Mouse (Mus musculus): ENCODE data around the gene Mnx1.
A peak's percentile ranks its signal among the peaks of the same experiment; 100 is the strongest.
"Not testable (repeated sequence)": the region's sequence is repeated elsewhere in the genome, so short reads cannot be mapped to it uniquely, and the experiment has no call there.

Gene Mnx1

GRCm38 (mm10) chr5:29468351-29469065 lies 9.8 kb downstream of the Mnx1 start:
- no peak for DNase-seq

GRCm38 (mm10) chr5:29467489-29468350 lies 10.6 kb downstream of the Mnx1 start:
- peak; percentile 10 for DNase-seq

GRCm38 (mm10) chr5:29462943-29463686 lies 15.2 kb downstream of the Mnx1 start:
- DNase-seq = no peak

GRCm38 (mm10) chr5:29456895-29457656 lies 21.2 kb downstream of the Mnx1 start:
- no peak for DNase-seq

GRCm38 (mm10) chr5:29452352-29452751 lies 25.9 kb downstream of the Mnx1 start:
- no peak for DNase-seq

DNA sequence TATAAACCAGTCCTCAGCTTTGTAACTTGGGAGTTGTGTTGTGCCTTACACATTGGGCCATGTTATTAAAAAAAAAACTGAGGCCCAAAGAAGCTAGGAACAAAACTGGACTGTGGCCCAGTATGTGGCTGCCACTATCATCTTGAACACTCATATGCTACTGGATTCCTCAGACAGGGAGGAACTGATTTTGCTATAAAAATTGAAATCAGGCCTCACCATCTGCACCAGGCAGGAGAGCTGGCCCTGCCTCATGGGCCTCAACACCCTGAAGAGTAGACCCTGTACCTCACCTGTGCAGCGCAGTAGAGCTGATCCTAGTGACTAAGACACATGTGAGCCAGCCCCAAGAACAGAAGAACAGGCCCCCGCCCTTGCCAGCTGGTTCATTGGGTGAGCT lies 33.0 kb downstream of the Mnx1 start:
- no peak for DNase-seq

DNA sequence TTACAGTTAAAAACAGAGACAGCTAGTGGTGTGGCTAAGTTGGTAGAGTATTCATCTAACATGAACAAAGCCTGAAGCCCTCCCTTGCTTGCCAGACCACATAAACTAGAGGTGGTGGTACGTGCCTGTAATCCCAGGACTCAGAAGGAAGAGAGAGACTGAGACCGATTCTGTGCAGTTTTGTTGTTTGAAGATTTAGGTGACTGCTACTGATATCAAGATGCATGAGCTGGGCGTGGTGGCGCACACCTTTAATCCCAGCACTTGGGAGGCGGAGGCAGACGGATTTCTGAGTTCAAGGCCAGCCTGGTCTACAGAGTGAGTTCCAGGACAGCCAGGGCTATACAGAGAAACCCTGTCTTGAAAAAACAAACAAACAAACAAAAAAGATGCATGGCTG lies 41.5 kb downstream of the Mnx1 start:
- DNase-seq = not testable (repeated sequence)

DNA sequence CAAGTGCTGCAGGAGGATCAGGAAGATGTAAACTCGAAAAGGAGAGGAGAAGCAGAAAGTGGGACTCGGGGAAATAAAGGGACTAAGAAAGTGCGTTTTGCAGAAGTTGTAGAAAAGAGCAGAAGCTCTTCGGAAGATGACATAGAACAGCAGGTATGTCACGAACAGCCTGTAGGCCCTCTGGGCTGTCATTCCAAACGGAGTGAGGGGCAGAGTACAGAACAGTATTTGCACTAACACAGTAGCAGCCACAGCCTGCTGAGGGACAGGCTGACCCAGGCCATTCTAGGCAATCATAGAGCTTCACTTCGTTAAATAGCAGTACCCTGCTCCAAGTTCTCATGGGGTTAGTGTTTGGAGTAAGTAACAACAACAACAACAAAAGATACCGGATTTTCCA lies 42.8 kb downstream of the Mnx1 start:
- DNase-seq = no peak

DNA sequence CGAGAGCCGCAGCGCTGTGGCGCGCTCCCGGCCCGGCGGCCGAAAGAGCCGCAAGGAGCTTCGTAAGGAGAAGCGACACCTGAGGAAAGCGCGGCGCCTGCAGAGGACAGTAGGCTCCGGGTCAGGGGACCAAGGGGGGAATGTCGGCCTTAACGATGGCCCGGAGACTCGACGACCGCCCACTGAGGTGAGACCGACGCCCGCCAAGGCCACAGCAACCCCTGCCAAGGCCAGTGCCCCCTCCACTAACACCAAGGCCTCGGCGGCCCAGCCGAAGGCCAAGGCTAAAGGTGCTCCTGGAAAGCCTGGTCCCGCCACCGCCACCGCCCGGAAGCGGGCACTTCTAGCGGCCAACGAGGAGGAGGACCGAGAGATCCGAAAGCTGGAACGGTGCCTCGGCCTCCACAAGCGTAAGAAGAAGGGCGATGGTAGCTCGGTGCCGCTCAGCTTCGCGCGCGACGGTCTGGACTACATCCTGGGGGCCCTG lies 43.4 kb downstream of the Mnx1 start:
- no peak for DNase-seq

DNA sequence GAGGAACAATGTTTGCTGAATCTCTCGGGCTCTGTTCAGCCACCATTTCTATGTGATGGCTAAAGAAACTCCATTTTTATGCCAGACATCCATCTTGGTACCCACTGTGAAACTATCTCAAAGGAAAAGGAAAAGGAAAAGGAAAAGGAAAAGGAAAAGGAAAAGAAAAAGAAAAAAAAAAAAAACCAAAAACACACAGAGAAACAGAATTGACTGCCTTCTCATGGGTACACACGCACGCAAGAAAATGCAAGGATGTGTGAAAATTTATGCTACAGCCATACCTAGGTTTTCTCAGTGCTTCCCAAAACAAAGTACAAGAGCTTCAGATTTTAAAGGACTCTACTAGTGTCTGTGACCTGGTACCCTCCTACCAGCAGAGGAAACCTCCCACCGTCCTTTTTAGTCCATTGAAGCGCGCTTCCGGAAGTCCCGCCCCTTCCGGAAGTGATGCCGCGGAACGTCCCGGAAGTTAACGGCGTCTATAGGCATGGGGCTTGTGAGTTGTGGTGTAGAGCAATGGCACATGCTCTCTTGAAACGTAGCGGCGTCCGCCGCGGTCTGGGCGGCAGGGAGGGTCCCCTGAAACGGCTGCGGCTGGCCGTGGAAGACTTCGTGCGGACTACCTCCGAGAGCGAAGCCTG lies 43.9 kb downstream of the Mnx1 start, which contains the start of gene Nom1:
Gene Nom1 (plus strand): TSS at position 437 of the 644 bp plus-strand sequence.
- DNase-seq = peak; percentile 93

GRCm38 (mm10) chr5:29423330-29423729 lies 54.9 kb downstream of the Mnx1 start:
- not testable (repeated sequence) for DNase-seq

Measured in thymus, postnatal 25 days (tissue).